Mouse (Mus musculus) spleen, adult 18-20 months (tissue): ENCODE data around the gene Rad54l2.
A peak's percentile ranks its signal among the peaks of the same experiment; 100 is the strongest.

ENCODE experiments used
- DNase-seq, 2 experiments: peaks; one replicate each; pipeline ENCODE4 v3.0.0; 2022; ENCODE audit warnings: mixed read lengths in 2 of 2

Gene Rad54l2

DNA sequence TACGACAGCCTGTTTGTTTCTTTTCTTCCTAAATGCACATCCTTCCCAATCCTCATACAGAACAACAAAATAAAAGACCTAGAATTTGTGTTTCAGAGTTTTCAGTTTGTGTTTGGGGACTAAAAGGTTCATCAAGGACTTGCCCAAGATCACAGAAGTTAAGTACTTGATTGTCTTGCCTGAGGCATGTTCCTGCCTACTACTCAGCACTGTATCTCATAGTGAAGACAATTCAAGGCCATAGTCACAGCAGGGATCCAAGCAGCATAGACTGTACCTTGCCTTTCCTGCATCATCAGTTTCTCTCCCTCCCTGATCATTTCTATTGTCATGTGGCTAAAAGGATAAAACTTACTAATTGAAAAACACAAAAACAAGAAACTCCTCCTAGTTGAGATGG is 49.0 kb downstream of the Rad54l2 start:
- no peak for DNase-seq

- no peak for DNase-seq
Observed at GRCm38 (mm10) chr9:106739056-106739455, 49.9 kb downstream of the Rad54l2 start.

GRCm38 (mm10) chr9:106738199-106738985 is 50.6 kb downstream of the Rad54l2 start:
- no peak for DNase-seq

DNA sequence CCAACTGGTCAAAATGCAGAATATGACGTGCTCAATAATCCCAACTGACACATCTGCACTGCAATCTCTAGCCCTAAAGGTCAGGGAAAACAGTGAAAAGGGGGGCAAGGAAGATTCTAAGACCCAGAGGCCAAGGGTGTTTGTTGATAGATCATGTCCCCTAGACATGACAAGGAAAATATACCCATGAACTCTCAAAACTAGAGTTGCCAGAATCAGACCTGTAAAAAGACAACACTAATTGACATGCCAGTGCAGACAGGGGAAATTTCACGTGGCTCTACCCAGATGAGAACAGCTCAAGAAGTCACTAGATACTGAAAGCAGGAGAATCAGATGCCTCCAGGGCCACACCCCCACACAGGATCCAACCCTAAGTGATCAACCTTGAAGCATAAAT is 55.3 kb downstream of the Rad54l2 start:
- DNase-seq, result no peak

DNA sequence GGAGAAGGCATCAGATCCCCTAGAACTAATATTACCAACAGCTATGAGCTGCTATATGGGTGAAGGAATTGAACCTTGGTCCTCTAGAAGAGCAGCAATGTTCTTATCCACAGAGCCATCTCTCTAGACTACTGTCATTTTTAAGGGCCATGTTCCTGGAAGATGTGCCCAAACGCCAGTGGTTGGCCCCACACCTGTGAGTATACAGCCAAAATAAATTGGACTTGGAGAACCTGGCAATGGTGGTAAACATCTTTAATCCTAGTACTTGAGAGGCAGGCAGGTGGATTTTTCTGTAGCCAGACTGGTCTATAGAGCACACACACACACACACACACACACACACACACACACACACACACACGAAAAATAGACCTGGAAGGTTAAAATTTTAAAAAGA is 59.6 kb downstream of the Rad54l2 start:
- no peak for DNase-seq

GRCm38 (mm10) chr9:106726891-106727290 is 62.1 kb downstream of the Rad54l2 start:
- no peak for DNase-seq

DNA sequence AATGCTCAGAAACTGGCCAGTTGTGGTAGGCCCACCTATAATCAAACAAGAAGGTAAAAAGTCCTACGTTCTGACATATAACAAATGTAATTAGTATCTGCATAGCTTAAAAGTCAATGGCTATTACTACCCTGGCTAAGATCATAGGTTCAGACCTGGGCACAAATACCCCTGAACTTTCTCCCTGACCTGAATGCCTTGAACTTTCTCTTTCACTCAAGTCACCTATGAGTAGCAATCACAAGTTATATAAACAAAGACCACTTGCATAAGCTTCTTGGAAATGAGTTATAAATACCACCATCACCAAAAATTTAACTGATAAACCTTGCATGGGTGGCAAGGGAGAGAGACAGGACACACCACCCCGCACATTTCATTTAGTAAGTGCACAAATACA is 63.6 kb downstream of the Rad54l2 start:
- no peak for DNase-seq

GRCm38 (mm10) chr9:106724864-106725263 is 64.1 kb downstream of the Rad54l2 start:
- DNase-seq, result no peak

DNA sequence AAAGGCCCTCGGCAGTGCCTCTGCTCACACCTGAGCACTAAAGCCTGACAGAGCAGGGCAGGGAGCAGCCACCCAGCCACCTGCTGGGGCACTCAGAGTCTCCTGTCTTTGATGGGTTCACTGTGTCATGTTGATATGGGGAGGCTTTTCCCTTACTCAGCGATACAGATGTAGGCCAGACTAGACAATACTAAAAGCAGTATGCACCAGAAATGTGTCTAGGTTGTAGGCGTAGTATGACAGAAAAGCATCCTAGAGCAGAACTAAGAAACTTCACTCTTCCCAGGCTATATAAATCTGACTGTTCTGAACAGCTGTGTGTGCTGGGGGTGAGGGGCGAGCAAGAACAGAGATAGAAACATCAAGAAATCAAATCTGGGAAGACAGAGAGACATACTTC is 72.3 kb downstream of the Rad54l2 start:
- no peak for DNase-seq

- no peak for DNase-seq
Observed at GRCm38 (mm10) chr9:106716232-106716631, 72.8 kb downstream of the Rad54l2 start.

- DNase-seq, result no peak
Observed at GRCm38 (mm10) chr9:106712470-106712869, 76.5 kb downstream of the Rad54l2 start.

DNA sequence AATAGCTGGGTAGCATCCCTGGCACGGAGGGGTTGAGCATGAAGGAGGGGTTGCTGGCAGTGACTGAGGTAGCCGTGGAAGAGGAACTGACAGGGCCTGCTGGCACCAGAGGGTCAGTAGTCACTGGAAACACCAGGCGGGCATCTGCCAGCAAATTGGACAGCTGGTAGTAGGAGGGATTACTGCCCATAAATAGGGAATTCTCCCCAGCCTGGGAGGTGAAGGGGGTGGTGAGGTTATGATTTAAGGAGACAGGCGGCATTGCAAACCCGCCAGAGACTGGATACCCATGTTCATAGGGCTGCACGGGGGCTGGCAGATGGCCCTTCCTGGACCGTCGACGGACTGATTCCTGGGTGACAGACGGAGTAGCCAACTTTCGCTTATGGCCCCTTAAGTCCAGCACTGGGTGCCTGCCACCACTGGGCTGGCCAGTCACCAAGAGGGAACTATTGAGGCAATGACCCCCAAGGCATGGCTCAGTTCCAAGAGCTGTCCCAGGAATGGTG is 96.0 kb downstream of the Rad54l2 start:
- no peak for DNase-seq

DNA sequence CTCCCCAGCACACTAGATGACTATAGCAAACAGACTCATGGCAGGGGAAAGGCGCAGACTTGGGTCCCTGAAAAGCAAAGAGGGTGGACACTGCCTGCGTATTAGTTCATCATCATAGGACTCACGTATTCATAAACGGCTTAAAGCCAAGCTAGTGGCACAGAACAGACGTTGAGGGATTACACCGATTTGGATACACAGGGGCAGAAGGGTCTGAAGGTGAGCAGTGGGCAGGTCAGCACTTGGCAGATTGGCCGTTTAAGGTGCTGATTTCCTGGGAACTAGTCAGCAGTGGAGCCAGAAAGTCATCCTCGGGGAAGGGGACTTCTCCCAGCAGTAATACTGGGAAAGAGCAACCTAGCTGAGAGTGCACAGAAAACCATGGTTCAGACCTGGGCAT is 100.2 kb downstream of the Rad54l2 start:
- no peak for DNase-seq

DNA sequence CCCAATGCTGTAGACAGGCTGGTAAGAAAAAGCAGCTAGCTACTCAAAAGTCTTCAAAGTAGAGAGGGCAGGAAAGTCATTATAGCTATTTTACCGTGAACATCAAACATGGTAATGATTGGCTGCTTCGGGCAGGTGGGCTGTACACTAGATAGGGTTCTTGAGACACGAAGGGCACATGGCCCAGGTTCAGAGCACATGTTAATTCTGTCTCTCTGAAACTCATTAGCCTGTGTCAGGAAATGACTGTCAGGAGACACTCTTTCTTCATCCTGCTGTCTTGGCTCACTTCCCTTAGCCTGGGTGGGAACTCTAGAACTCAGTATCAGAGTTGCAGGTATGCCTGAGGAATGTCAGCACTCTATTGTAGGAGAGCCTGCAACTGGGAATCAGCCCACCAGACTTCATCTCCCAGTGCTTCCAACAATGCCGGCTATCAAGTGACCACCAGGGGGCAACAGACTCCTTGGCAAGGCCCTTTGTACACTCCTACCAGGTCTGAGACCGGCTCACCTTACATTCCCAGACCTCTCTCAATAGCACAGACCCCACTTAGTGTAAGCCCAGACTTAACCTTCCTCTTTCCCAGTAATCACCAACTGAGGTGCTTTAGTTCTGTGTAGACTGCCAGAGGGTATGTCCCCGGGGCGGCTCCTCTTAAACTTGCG is 101.9 kb downstream of the Rad54l2 start:
- peak; percentile 37 to 64 for DNase-seq

GRCm38 (mm10) chr9:106685249-106686101 is 103.5 kb downstream of the Rad54l2 start, which contains the start of gene Tex264:
TSS of gene Tex264 (minus strand) at chr9:106685927.
- peak; percentile 81 to 83 for DNase-seq

GRCm38 (mm10) chr9:106684918-106685248 is 104.1 kb downstream of the Rad54l2 start:
- peak in 1 of 2 experiments; percentile 13 for DNase-seq

GRCm38 (mm10) chr9:106684093-106684872 is 104.7 kb downstream of the Rad54l2 start:
- DNase-seq, result no peak

- no peak for DNase-seq
Observed at GRCm38 (mm10) chr9:106681026-106681425, 108.0 kb downstream of the Rad54l2 start.

DNA sequence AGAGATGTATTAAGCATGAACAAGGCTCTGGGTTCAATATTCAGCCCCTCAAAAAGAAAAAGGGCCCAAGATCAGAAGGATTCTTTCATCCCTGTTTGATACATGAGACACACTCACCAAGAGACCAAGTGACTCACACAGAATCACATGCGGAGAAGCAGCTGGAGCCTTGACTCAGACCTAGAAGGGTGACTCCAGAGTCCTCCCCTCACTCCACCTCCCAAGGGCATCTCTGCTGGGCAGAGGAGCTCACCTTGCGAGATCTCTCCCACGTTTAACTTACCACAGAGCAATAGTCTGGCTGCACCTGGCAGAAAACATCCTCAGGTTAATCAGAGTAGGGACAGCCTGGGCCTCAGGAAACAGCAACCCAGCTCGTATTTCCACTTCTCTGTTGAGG is 110.8 kb downstream of the Rad54l2 start:
- DNase-seq, result no peak

- DNase-seq, result no peak
Observed at GRCm38 (mm10) chr9:106677702-106678101, 111.3 kb downstream of the Rad54l2 start.

DNA sequence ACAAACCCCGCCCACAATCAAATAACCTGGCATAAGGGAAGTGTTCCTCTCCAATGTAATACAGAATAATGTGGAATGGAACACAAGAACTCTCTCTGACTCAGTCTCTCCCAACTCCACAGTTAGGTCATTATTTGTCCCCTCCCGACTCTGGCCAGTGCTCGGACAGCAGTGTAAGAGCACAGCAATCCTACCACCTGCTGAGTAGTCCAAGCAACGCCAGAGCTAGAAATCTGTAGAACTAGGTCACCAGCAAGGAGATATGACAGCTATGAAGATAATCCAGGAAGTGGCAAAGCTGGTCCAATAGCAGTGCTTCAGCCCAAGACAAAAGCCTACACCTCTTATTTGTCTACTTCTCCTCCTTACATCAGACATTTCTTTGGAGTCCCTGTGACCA is 112.4 kb downstream of the Rad54l2 start:
- DNase-seq, result no peak

DNA sequence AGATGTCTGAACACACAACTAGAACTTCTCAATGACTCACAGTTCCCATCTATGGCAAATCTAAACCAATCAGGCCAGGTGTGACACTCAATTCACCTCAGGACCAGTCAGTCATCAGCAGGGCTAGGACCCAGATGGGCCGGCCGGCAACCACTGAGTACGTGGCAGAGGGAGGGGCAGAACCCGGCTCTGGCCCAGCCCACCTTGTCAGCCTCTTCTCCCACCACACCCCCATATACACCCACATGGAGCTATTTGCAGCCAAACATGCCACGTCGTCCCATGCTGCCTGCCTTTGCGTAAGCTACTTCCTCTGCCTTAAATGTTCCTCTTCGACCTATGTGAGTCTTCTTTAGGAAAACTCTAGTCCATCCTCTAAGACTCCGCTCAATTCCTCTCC is 113.0 kb downstream of the Rad54l2 start:
- no peak for DNase-seq
